Mouse (Mus musculus): ENCODE data around the gene Tagln2.

- no peak for TF ChIP-seq CTCF (IDR thresholded peaks at IDR 0.05; ENCODE audit: low read depth, low read length)
- no peak for TF ChIP-seq POLR2A (IDR thresholded peaks at IDR 0.05; ENCODE audit: borderline replicate concordance, low read depth, low read length)
Observed at GRCm38 (mm10) chr1:172488831-172489230, 11.0 kb upstream of the Tagln2 start.

All from bone marrow macrophage, adult 2 months (primary cell).